Mouse (Mus musculus) neural tube, embryonic 15.5 days (tissue): ENCODE results near the gene Gm21834. TPM values are rescaled to one million over a fixed set of nuclear protein-coding genes. Genes with fewer than 3 reads are reported as not detected.

ENCODE experiments used
- ATAC-seq: fragments of 200-750 bp; cut with Nextera tagmentation; 2 replicates; pipeline ENCODE4 v1.8.0; 2017; ENCODE audit warnings: mild to moderate bottlenecking, moderate TSS enrichment, moderate library complexity; ENCODE audit not compliant: low FRiP score
- H3K27ac ChIP-seq: fragments of 300-500 bp; sonication (generic); replicated peaks from 2 replicates; pipeline ENCODE4 v1.5.1; 2015; ENCODE audit warnings: mild to moderate bottlenecking, inconsistent platforms
- H3K27me3 ChIP-seq: fragments of 300-500 bp; sonication (generic); replicated peaks from 2 replicates; pipeline ENCODE4 v1.6.1; 2015; ENCODE audit warnings: inconsistent platforms
- H3K36me3 ChIP-seq: fragments of 300-500 bp; sonication (generic); 2 replicates; pipeline ENCODE4 v1.6.1; 2015; ENCODE audit warnings: inconsistent platforms
- H3K4me1 ChIP-seq: fragments of 300-500 bp; sonication (generic); 2 replicates; pipeline ENCODE4 v1.6.1; 2015; ENCODE audit warnings: inconsistent platforms
- H3K4me2 ChIP-seq: fragments of 300-500 bp; sonication (generic); 2 replicates; pipeline ENCODE4 v1.6.1; 2015; ENCODE audit warnings: inconsistent platforms, mild to moderate bottlenecking, moderate library complexity
- H3K4me3 ChIP-seq: fragments of 300-500 bp; sonication (generic); replicated peaks from 2 replicates; pipeline ENCODE4 v1.5.1; 2015; ENCODE audit warnings: mild to moderate bottlenecking, inconsistent platforms
- H3K9ac ChIP-seq: fragments of 300-500 bp; sonication (generic); replicated peaks from 2 replicates; pipeline ENCODE4 v1.6.1; 2015; ENCODE audit warnings: mild to moderate bottlenecking, inconsistent platforms
- H3K9me3 ChIP-seq: fragments of 300-500 bp; sonication (generic); replicated peaks from 2 replicates; pipeline ENCODE4 v1.6.1; 2016; ENCODE audit warnings: inconsistent platforms
- WGBS: fragments of 180-500 bp; shearing (Covaris S2); methylation state at CpG from one replicate; pipeline ENCODE4 v1.1.7; 2015; ENCODE audit warnings: mixed read lengths; 5-methylcytosine and 5-hydroxymethylcytosine counted together
- polyA plus RNA-seq: library from polyadenylated mRNA; unstranded; fragments of >200 nt; fragmentation: Nextera tagmentation; extraction: Ambion mirVana; gene quantifications from 2 replicates; pipeline ENCODE4 v1.2.1, GENCODE M21; 2015

Gene Gm21834
- not detected in 2 replicates for polyA plus RNA-seq

GRCm38 (mm10) chr17:57742119-57742518, at the start of gene Gm21834:
Gene Gm21834 (minus strand): TSS chr17:57742219.
- ATAC-seq: no peak
- Histone ChIP-seq H3K27me3 (no peaks in the 10 kb centered on the region), H3K27ac (no peak within 1 kb of the TSS), H3K9ac (no peak within 1 kb of the TSS), H3K4me1 (no peaks in the 10 kb centered on the region), H3K36me3 (no peaks in the 10 kb centered on the region), H3K9me3 (no peaks in the 10 kb centered on the region), H3K4me3 (no peak within 1 kb of the TSS), H3K4me2 (no peak within 1 kb of the TSS)
- 87% methylated on average over 5 of the region's 5 CpGs for WGBS

GRCm38 (mm10) chr17:57788161-57788799, 46.3 kb upstream of the Gm21834 start:
- no peaks in the 10 kb centered on the region for H3K36me3 ChIP-seq
- H3K9ac ChIP-seq: no peak overlapping the region
- no peak overlapping the region for H3K27ac ChIP-seq
- ATAC-seq: no peak
- 71% methylated on average over 1 of the region's 1 CpGs for WGBS
- H3K9me3 ChIP-seq: 0 out of 2 replicates have a peak, but pooled peaks cover 3% of the 10 kb centered on the region
- no peak overlapping the region for H3K4me3 ChIP-seq
- no peaks in the 10 kb centered on the region for H3K4me1 ChIP-seq
- H3K4me2 ChIP-seq: no peak overlapping the region
- H3K27me3 ChIP-seq: no peaks in the 10 kb centered on the region

GRCm38 (mm10) chr17:57770904-57771303, 28.9 kb upstream of the Gm21834 start:
- ATAC-seq: peak; percentile 77
- no peak overlapping the region for H3K9ac ChIP-seq
- peaks cover 11% of the 10 kb centered on the region for H3K4me1 ChIP-seq
- H3K9me3 ChIP-seq: no peaks in the 10 kb centered on the region
- WGBS: 22% methylated on average over 4 of the region's 4 CpGs
- H3K4me3 ChIP-seq: peak overlapping the region; percentile 46
- no peaks in the 10 kb centered on the region for H3K27me3 ChIP-seq
- H3K27ac ChIP-seq: no peak overlapping the region
- peak overlapping the region; percentile 69 for H3K4me2 ChIP-seq
- H3K36me3 ChIP-seq: no peaks in the 10 kb centered on the region

GRCm38 (mm10) chr17:57768622-57769610, 26.9 kb upstream of the Gm21834 start, which contains the start of gene Cntnap5c:
Gene Cntnap5c (plus strand): TSS chr17:57769570.
- WGBS: 18% methylated on average over 26 of the region's 26 CpGs
- ATAC-seq: peak; percentile 91
- Histone ChIP-seq H3K9ac (peak within 1 kb of the TSS; percentile 44), H3K4me3 (peak within 1 kb of the TSS; percentile 46), H3K4me1 (peaks cover 11% of the 10 kb centered on the region), H3K27me3 (no peaks in the 10 kb centered on the region), H3K9me3 (no peaks in the 10 kb centered on the region), H3K4me2 (peak within 1 kb of the TSS; percentile 69), H3K36me3 (no peaks in the 10 kb centered on the region), H3K27ac (no peak within 1 kb of the TSS)

GRCm38 (mm10) chr17:57767306-57767705, 25.3 kb upstream of the Gm21834 start:
- no peak overlapping the region for H3K4me2 ChIP-seq
- no peak overlapping the region for H3K4me3 ChIP-seq
- peaks cover 11% of the 10 kb centered on the region for H3K4me1 ChIP-seq
- no peak overlapping the region for H3K27ac ChIP-seq
- no peak for ATAC-seq
- H3K9me3 ChIP-seq: no peaks in the 10 kb centered on the region
- H3K27me3 ChIP-seq: no peaks in the 10 kb centered on the region
- H3K36me3 ChIP-seq: no peaks in the 10 kb centered on the region
- H3K9ac ChIP-seq: no peak overlapping the region

GRCm38 (mm10) chr17:57758033-57758432, 16.0 kb upstream of the Gm21834 start:
- WGBS: 73% methylated on average over 1 of the region's 1 CpGs
- no peaks in the 10 kb centered on the region for H3K4me1 ChIP-seq
- no peaks in the 10 kb centered on the region for H3K9me3 ChIP-seq
- H3K4me2 ChIP-seq: no peak overlapping the region
- H3K27ac ChIP-seq: no peak overlapping the region
- H3K9ac ChIP-seq: no peak overlapping the region
- H3K36me3 ChIP-seq: no peaks in the 10 kb centered on the region
- no peaks in the 10 kb centered on the region for H3K27me3 ChIP-seq
- no peak overlapping the region for H3K4me3 ChIP-seq
- no peak for ATAC-seq

- no peaks in the 10 kb centered on the region for H3K4me1 ChIP-seq
- no peaks in the 10 kb centered on the region for H3K36me3 ChIP-seq
- no peaks in the 10 kb centered on the region for H3K27me3 ChIP-seq
- no peak overlapping the region for H3K27ac ChIP-seq
- H3K4me2 ChIP-seq: no peak overlapping the region
- no peak for ATAC-seq
- WGBS: 68% methylated on average over 3 of the region's 3 CpGs
- no peak overlapping the region for H3K4me3 ChIP-seq
- H3K9me3 ChIP-seq: no peaks in the 10 kb centered on the region
- H3K9ac ChIP-seq: no peak overlapping the region
Observed at GRCm38 (mm10) chr17:57694791-57695190, 47.2 kb downstream of the Gm21834 start.

Other genes starting within 250 kb of the Gm21834 start
- not detected in 2 replicates for gene Vmn2r120, start 196.7 kb downstream of the Gm21834 start, polyA plus RNA-seq
- 4.3 and 5.0 TPM in 2 replicates for gene Cntnap5c, start 27.4 kb upstream of the Gm21834 start, polyA plus RNA-seq